Mouse (Mus musculus): Measurements from ENCODE around the gene Sult1b1. TPM values are rescaled to one million over a fixed set of nuclear protein-coding genes. Genes with fewer than 3 reads are reported as not detected.

Gene Sult1b1
- not detected in 2 replicates for polyA plus RNA-seq (2015; fragmentation: Nextera tagmentation; extraction: Ambion mirVana)

GRCm38 (mm10) chr5:87538111-87538510 lies at the start of gene Sult1b1:
TSS of gene Sult1b1 (minus strand) at chr5:87538195.
- H3K4me1 ChIP-seq = no peaks in the 10 kb centered on the region
- H3K4me3 ChIP-seq = no peak within 1 kb of the TSS
- H3K27ac ChIP-seq (replicated peaks) = no peak within 1 kb of the TSS
- H3K4me2 ChIP-seq = no peak within 1 kb of the TSS
- WGBS = 74% methylated on average over 2 of the region's 2 CpGs
- H3K9me3 ChIP-seq = no peaks in the 10 kb centered on the region
- H3K36me3 ChIP-seq = no peaks in the 10 kb centered on the region
- H3K9ac ChIP-seq = no peak within 1 kb of the TSS
- ATAC-seq (ENCODE audit: extremely low read depth, insufficient number of reproducible peaks, low FRiP score, low TSS enrichment) = no peak
- no peaks in the 10 kb centered on the region for H3K27me3 ChIP-seq (replicated peaks)

GRCm38 (mm10) chr5:87580389-87580788 lies 42.4 kb upstream of the Sult1b1 start:
- H3K27me3 ChIP-seq (replicated peaks) = no peaks in the 10 kb centered on the region
- no peak for ATAC-seq (ENCODE audit: extremely low read depth, insufficient number of reproducible peaks, low FRiP score, low TSS enrichment)
- WGBS = 70% methylated on average over 1 of the region's 1 CpGs
- H3K27ac ChIP-seq (replicated peaks) = no peak overlapping the region
- no peaks in the 10 kb centered on the region for H3K36me3 ChIP-seq
- H3K4me1 ChIP-seq = no peaks in the 10 kb centered on the region
- H3K9ac ChIP-seq = no peak overlapping the region
- H3K4me2 ChIP-seq = no peak overlapping the region
- H3K4me3 ChIP-seq = no peak overlapping the region
- no peaks in the 10 kb centered on the region for H3K9me3 ChIP-seq

- ATAC-seq (ENCODE audit: extremely low read depth, insufficient number of reproducible peaks, low FRiP score, low TSS enrichment) = no peak
- Histone ChIP-seq H3K27me3 (replicated peaks) (no peaks in the 10 kb centered on the region), H3K9ac (no peak overlapping the region), H3K4me3 (no peak overlapping the region), H3K4me2 (no peak overlapping the region), H3K4me1 (no peaks in the 10 kb centered on the region), H3K36me3 (no peaks in the 10 kb centered on the region), H3K9me3 (no peaks in the 10 kb centered on the region), H3K27ac (replicated peaks) (no peak overlapping the region)
- whole genome bisulfite sequencing = 74% methylated on average over 1 of the region's 1 CpGs
Measured at GRCm38 (mm10) chr5:87574174-87574573, 36.2 kb upstream of the Sult1b1 start.

GRCm38 (mm10) chr5:87573490-87573889 lies 35.5 kb upstream of the Sult1b1 start:
- Histone ChIP-seq H3K4me1 (no peaks in the 10 kb centered on the region), H3K9me3 (no peaks in the 10 kb centered on the region), H3K4me2 (no peak overlapping the region), H3K9ac (no peak overlapping the region), H3K4me3 (no peak overlapping the region), H3K27ac (replicated peaks) (no peak overlapping the region), H3K27me3 (replicated peaks) (no peaks in the 10 kb centered on the region), H3K36me3 (no peaks in the 10 kb centered on the region)
- 51% methylated on average over 5 of the region's 5 CpGs for whole genome bisulfite sequencing
- no peak for ATAC-seq (ENCODE audit: extremely low read depth, insufficient number of reproducible peaks, low FRiP score, low TSS enrichment)

- H3K9me3 ChIP-seq = no peaks in the 10 kb centered on the region
- no peak overlapping the region for H3K27ac ChIP-seq (replicated peaks)
- H3K27me3 ChIP-seq (replicated peaks) = no peaks in the 10 kb centered on the region
- H3K4me2 ChIP-seq = no peak overlapping the region
- no peaks in the 10 kb centered on the region for H3K36me3 ChIP-seq
- no peaks in the 10 kb centered on the region for H3K4me1 ChIP-seq
- 79% methylated on average over 6 of the region's 6 CpGs for WGBS
- H3K4me3 ChIP-seq = no peak overlapping the region
- no peak overlapping the region for H3K9ac ChIP-seq
- ATAC-seq (ENCODE audit: extremely low read depth, insufficient number of reproducible peaks, low FRiP score, low TSS enrichment) = no peak
Measured at GRCm38 (mm10) chr5:87572781-87573180, 34.8 kb upstream of the Sult1b1 start.

GRCm38 (mm10) chr5:87568845-87569244 lies 30.9 kb upstream of the Sult1b1 start, which contains the start of gene Sult1d1:
TSS of gene Sult1d1 (minus strand) at chr5:87569027.
- Histone ChIP-seq H3K36me3 (no peaks in the 10 kb centered on the region), H3K9ac (no peak within 1 kb of the TSS)
- WGBS = 79% methylated on average over 5 of the region's 5 CpGs

GRCm38 (mm10) chr5:87567306-87567705 lies 29.3 kb upstream of the Sult1b1 start:
- Histone ChIP-seq H3K4me3 (no peak overlapping the region), H3K9ac (no peak overlapping the region), H3K27me3 (replicated peaks) (no peaks in the 10 kb centered on the region), H3K4me1 (no peaks in the 10 kb centered on the region), H3K4me2 (no peak overlapping the region), H3K27ac (replicated peaks) (no peak overlapping the region), H3K36me3 (no peaks in the 10 kb centered on the region), H3K9me3 (no peaks in the 10 kb centered on the region)
- no peak for ATAC-seq (ENCODE audit: extremely low read depth, insufficient number of reproducible peaks, low FRiP score, low TSS enrichment)
- 80% methylated on average over 1 of the region's 1 CpGs for WGBS

More at GRCm38 (mm10) chr5:87568845-87569244, 30.9 kb upstream of the Sult1b1 start, which contains the start of gene Sult1d1:
- H3K27ac ChIP-seq (replicated peaks) = no peak within 1 kb of the TSS
- no peaks in the 10 kb centered on the region for H3K9me3 ChIP-seq
- H3K27me3 ChIP-seq (replicated peaks) = no peaks in the 10 kb centered on the region
- H3K4me2 ChIP-seq = no peak within 1 kb of the TSS
- H3K4me3 ChIP-seq = no peak within 1 kb of the TSS
- no peaks in the 10 kb centered on the region for H3K4me1 ChIP-seq
- ATAC-seq (ENCODE audit: extremely low read depth, insufficient number of reproducible peaks, low FRiP score, low TSS enrichment) = no peak

- no peak overlapping the region for H3K9ac ChIP-seq
- H3K27ac ChIP-seq (replicated peaks) = no peak overlapping the region
- no peaks in the 10 kb centered on the region for H3K9me3 ChIP-seq
- H3K4me2 ChIP-seq = no peak overlapping the region
- H3K27me3 ChIP-seq (replicated peaks) = no peaks in the 10 kb centered on the region
- H3K4me3 ChIP-seq = no peak overlapping the region
- ATAC-seq (ENCODE audit: extremely low read depth, insufficient number of reproducible peaks, low FRiP score, low TSS enrichment) = no peak
- H3K4me1 ChIP-seq = no peaks in the 10 kb centered on the region
- no peaks in the 10 kb centered on the region for H3K36me3 ChIP-seq
Measured at GRCm38 (mm10) chr5:87562966-87563365, 25.0 kb upstream of the Sult1b1 start.

GRCm38 (mm10) chr5:87562526-87562925 lies 24.5 kb upstream of the Sult1b1 start:
- no peak for ATAC-seq (ENCODE audit: extremely low read depth, insufficient number of reproducible peaks, low FRiP score, low TSS enrichment)
- Histone ChIP-seq H3K27ac (replicated peaks) (no peak overlapping the region), H3K27me3 (replicated peaks) (no peaks in the 10 kb centered on the region), H3K4me3 (no peak overlapping the region), H3K4me2 (no peak overlapping the region), H3K4me1 (no peaks in the 10 kb centered on the region), H3K9me3 (no peaks in the 10 kb centered on the region), H3K36me3 (no peaks in the 10 kb centered on the region), H3K9ac (no peak overlapping the region)
- WGBS = 55% methylated on average over 4 of the region's 4 CpGs

GRCm38 (mm10) chr5:87560145-87560544 lies 22.1 kb upstream of the Sult1b1 start:
- WGBS = 62% methylated on average over 5 of the region's 5 CpGs
- H3K27ac ChIP-seq (replicated peaks) = no peak overlapping the region
- H3K36me3 ChIP-seq = no peaks in the 10 kb centered on the region
- no peak overlapping the region for H3K4me3 ChIP-seq
- H3K4me2 ChIP-seq = no peak overlapping the region
- no peak overlapping the region for H3K9ac ChIP-seq
- no peaks in the 10 kb centered on the region for H3K27me3 ChIP-seq (replicated peaks)
- H3K9me3 ChIP-seq = no peaks in the 10 kb centered on the region
- no peaks in the 10 kb centered on the region for H3K4me1 ChIP-seq
- ATAC-seq (ENCODE audit: extremely low read depth, insufficient number of reproducible peaks, low FRiP score, low TSS enrichment) = no peak

GRCm38 (mm10) chr5:87550935-87551334 lies 12.9 kb upstream of the Sult1b1 start:
- ATAC-seq (ENCODE audit: extremely low read depth, insufficient number of reproducible peaks, low FRiP score, low TSS enrichment) = no peak
- Histone ChIP-seq H3K4me1 (no peaks in the 10 kb centered on the region), H3K4me2 (no peak overlapping the region), H3K27me3 (replicated peaks) (no peaks in the 10 kb centered on the region), H3K27ac (replicated peaks) (no peak overlapping the region), H3K4me3 (no peak overlapping the region), H3K36me3 (no peaks in the 10 kb centered on the region), H3K9me3 (no peaks in the 10 kb centered on the region), H3K9ac (no peak overlapping the region)
- 28% methylated on average over 1 of the region's 1 CpGs for WGBS

GRCm38 (mm10) chr5:87535994-87536644 lies 1.9 kb downstream of the Sult1b1 start:
- ATAC-seq (ENCODE audit: extremely low read depth, insufficient number of reproducible peaks, low FRiP score, low TSS enrichment) = no peak
- Histone ChIP-seq H3K9me3 (no peaks in the 10 kb centered on the region), H3K4me3 (no peak overlapping the region), H3K4me2 (no peak overlapping the region), H3K27ac (replicated peaks) (no peak overlapping the region), H3K27me3 (replicated peaks) (no peaks in the 10 kb centered on the region), H3K4me1 (no peaks in the 10 kb centered on the region), H3K9ac (no peak overlapping the region), H3K36me3 (no peaks in the 10 kb centered on the region)
- WGBS = 69% methylated on average over 4 of the region's 4 CpGs
